Mouse (Mus musculus) ES-Bruce4 (cell line): ENCODE results near the gene Lrig2. TPM values are rescaled to one million over a fixed set of nuclear protein-coding genes. Genes with fewer than 3 reads are reported as not detected.

Experiments
- H3K27ac ChIP-seq: 2 replicates; pipeline ENCODE4 v1.5.1; 2012; ENCODE audit warnings: low read length, inconsistent platforms; ENCODE audit not compliant: insufficient read depth
- H3K27me3 ChIP-seq: 2 replicates; pipeline ENCODE4 v1.6.1; 2012; ENCODE audit warnings: mild to moderate bottlenecking, low read length, inconsistent platforms; ENCODE audit not compliant: control insufficient read depth, poor library complexity, insufficient read depth, severe bottlenecking
- H3K36me3 ChIP-seq: 2 replicates; pipeline ENCODE4 v1.6.1; 2012; ENCODE audit warnings: inconsistent platforms, mild to moderate bottlenecking, low read length, moderate library complexity; ENCODE audit not compliant: control insufficient read depth, poor library complexity, insufficient read depth, severe bottlenecking
- H3K4me1 ChIP-seq: one replicate; pipeline ENCODE4 v1.8.1; 2011; ENCODE audit warnings: low read length; ENCODE audit not compliant: control insufficient read depth, insufficient read depth
- H3K4me3 ChIP-seq: 2 replicates; pipeline ENCODE4 v1.5.1; 2011; ENCODE audit warnings: low read depth, mild to moderate bottlenecking, low read length
- H3K9ac ChIP-seq: 2 replicates; pipeline ENCODE4 v1.6.1; 2012; ENCODE audit warnings: low read depth, mild to moderate bottlenecking, inconsistent platforms; ENCODE audit not compliant: poor library complexity, severe bottlenecking
- H3K9me3 ChIP-seq: replicated peaks from 2 replicates; pipeline ENCODE4 v1.6.1; 2012; ENCODE audit warnings: mild to moderate bottlenecking, low read length, inconsistent platforms; ENCODE audit not compliant: control insufficient read depth, poor library complexity, insufficient read depth, severe bottlenecking
- CTCF ChIP-seq: IDR thresholded peaks from one replicate; pipeline ENCODE4 v1.8.1; 2011; ENCODE audit warnings: low read depth, low read length
- EP300 ChIP-seq: IDR thresholded peaks from 2 replicates; pipeline ENCODE4 v1.6.1; 2011; ENCODE audit warnings: low read depth, low read length; ENCODE audit not compliant: insufficient read depth
- POLR2A ChIP-seq: IDR thresholded peaks from one replicate; pipeline ENCODE4 v1.8.1; 2011; ENCODE audit warnings: low read length; ENCODE audit not compliant: insufficient read depth
- polyA plus RNA-seq: library from polyadenylated mRNA; stranded (reverse); fragments of >200 nt; gene quantifications from 2 replicates; pipeline ENCODE4 v1.2.4, GENCODE M21; 2011; ENCODE audit warnings: low read depth; ENCODE audit not compliant: missing spikeins, insufficient read depth, insufficient read length

The Lrig2 gene
- polyA plus RNA-seq, 1 experiment = 17.4 TPM

DNA sequence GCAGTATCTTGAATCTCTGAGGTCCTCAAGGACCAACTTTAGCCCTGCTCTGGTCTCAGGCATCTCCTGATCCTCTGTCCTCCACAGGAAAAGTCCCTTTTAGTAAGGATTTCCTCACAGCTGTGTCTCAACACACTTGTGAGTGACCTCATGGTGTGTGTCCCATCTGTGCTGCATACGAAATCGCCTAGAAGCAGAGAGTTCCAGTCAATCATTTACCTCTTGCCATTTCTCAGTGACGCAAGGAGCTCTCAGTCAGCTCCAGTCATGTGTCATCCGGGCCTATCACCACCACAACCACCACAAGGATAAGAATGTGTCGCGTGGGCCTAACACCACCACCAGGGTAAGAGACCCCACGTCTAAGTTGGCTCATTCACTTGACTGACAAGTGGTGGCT lies 90.8 kb downstream of the Lrig2 start:
- Histone ChIP-seq H3K4me1 (no peaks in the 10 kb centered on the region), H3K27me3 (no peaks in the 10 kb centered on the region), H3K9me3 (no peaks in the 10 kb centered on the region), H3K36me3 (no peaks in the 10 kb centered on the region), H3K9ac (no peak overlapping the region), H3K27ac (no peak overlapping the region), H3K4me3 (no peak overlapping the region)
- TF ChIP-seq EP300 = no peak
- no peak for TF ChIP-seq POLR2A
- no peak for TF ChIP-seq CTCF

DNA sequence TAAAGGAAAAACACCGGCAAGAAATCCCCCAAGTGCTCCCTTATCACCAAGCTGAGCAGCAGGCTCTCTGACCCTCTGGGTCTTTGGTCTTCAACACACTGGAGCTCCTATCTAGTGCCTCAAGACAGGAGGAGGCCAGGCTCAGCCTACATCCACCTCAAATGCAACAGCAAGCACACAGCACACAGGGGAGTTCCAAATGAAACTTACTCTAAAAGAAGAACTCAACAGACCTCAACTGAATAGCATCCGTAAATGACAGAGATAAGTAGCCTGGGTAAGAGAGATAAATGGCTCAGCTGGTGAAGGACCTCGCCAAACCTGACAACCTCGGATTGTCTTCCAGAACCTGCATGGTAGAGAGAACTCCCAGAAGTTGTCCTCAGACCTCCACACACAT lies 91.7 kb downstream of the Lrig2 start:
- Histone ChIP-seq H3K9ac (no peak overlapping the region), H3K9me3 (no peaks in the 10 kb centered on the region), H3K27me3 (no peaks in the 10 kb centered on the region), H3K4me3 (no peak overlapping the region), H3K27ac (no peak overlapping the region), H3K4me1 (no peaks in the 10 kb centered on the region), H3K36me3 (no peaks in the 10 kb centered on the region)
- no peak for TF ChIP-seq POLR2A
- TF ChIP-seq CTCF = no peak
- no peak for TF ChIP-seq EP300

DNA sequence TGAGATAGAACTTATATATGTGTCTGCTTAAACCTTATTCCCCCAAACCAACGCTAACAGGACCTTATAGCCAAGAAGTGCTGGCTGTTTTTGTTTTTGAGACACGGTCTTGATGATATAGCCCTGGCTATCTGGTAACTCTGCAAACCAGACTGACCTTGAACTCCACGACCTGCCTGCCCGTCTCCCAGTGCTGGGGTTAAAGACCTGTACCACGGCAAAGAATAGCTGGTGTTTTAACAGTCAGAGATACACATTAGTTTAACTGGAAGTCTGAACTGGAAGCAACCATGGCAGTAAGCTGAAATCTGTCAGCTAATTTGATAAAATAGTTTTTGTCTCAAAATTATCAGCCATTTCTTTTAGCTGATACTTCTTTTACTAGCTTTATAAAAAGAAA lies 94.9 kb downstream of the Lrig2 start:
- no peaks in the 10 kb centered on the region for H3K4me1 ChIP-seq
- H3K4me3 ChIP-seq = no peak overlapping the region
- TF ChIP-seq EP300 = no peak
- no peak for TF ChIP-seq CTCF
- TF ChIP-seq POLR2A = no peak
- H3K9ac ChIP-seq = no peak overlapping the region
- H3K27ac ChIP-seq = no peak overlapping the region
- no peaks in the 10 kb centered on the region for H3K9me3 ChIP-seq
- H3K27me3 ChIP-seq = no peaks in the 10 kb centered on the region
- no peaks in the 10 kb centered on the region for H3K36me3 ChIP-seq

DNA sequence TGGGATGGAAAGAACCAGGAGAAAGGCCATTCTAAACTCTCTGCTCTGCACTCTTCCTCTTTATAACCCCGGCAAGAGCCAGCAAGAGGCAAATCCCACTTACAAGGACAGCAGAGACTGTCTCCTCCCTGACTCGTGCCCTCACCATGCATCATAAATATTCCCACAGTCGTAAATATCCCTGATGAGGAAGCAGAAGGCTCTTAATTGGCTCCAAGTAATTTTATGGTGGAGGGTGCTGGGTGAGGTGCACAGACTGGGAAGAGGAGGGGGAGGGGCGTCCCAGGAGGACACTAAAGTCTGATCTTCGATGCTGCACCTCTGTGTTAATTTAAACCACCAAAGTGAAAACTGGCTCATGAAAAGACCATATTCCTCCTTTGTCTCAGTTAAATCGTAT lies 99.2 kb downstream of the Lrig2 start:
- no peaks in the 10 kb centered on the region for H3K4me1 ChIP-seq
- no peak overlapping the region for H3K4me3 ChIP-seq
- no peak for TF ChIP-seq POLR2A
- TF ChIP-seq EP300 = no peak
- no peak for TF ChIP-seq CTCF
- no peak overlapping the region for H3K27ac ChIP-seq
- no peak overlapping the region for H3K9ac ChIP-seq
- H3K27me3 ChIP-seq = no peaks in the 10 kb centered on the region
- no peaks in the 10 kb centered on the region for H3K9me3 ChIP-seq
- no peaks in the 10 kb centered on the region for H3K36me3 ChIP-seq

DNA sequence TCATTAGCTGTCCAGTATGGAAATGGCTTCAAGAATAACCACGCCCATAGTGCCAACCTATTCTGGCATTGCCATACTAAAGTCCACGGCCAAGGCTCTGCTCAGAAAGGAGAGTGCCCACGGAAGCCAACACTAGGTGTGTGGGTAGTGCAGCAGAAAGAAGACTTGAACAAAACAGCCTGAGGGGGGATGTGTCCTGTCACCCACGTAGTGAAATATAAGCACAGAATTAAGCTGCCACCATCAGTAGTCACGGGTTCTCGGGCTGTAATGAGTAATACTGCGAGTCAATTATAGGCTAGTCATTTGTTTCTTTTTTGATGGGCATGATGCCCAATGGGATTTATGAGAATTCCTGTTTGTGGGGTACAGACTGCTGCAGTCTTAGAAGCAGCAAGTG lies 104.2 kb downstream of the Lrig2 start:
- Histone ChIP-seq H3K4me3 (no peak overlapping the region), H3K9ac (no peak overlapping the region), H3K9me3 (no peaks in the 10 kb centered on the region), H3K27me3 (no peaks in the 10 kb centered on the region), H3K4me1 (no peaks in the 10 kb centered on the region), H3K36me3 (no peaks in the 10 kb centered on the region), H3K27ac (no peak overlapping the region)
- TF ChIP-seq EP300 (no peak), POLR2A (no peak), CTCF (no peak)

DNA sequence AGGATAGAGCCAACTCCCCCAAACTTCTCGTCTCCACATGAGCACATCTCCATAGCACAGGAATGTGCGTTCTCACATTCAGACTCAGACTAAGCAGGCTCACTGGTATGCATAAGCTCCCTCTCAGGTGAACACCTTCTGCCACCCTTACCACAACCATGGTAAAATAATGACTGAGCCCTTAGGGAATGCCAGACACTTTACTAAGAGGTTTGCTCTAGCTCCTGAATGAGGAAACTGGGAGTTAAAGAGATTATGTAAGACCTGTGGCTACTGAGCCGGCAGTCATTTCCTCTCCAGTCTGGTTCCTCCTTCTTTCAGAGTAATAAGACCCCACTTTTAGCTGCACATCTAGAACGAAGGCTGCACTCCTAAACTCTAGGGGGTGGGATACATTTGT lies 108.1 kb downstream of the Lrig2 start:
- H3K36me3 ChIP-seq = no peaks in the 10 kb centered on the region
- H3K9ac ChIP-seq = no peak overlapping the region
- no peak overlapping the region for H3K4me3 ChIP-seq
- H3K27ac ChIP-seq = no peak overlapping the region
- no peaks in the 10 kb centered on the region for H3K27me3 ChIP-seq
- no peaks in the 10 kb centered on the region for H3K9me3 ChIP-seq
- no peaks in the 10 kb centered on the region for H3K4me1 ChIP-seq
- TF ChIP-seq EP300 (no peak), POLR2A (no peak), CTCF (no peak)
